Mouse (Mus musculus) brain, embryonic 14.5 days (tissue): ENCODE results near the gene Pitpnm2.

ENCODE experiments used
- CTCF ChIP-seq: fragments of 200-500 bp; IDR thresholded peaks from 2 replicates; pipeline ENCODE4 v1.5.1; 2012; ENCODE audit warnings: inconsistent platforms, mild to moderate bottlenecking, moderate library complexity, borderline replicate concordance; ENCODE audit not compliant: insufficient read depth, insufficient read length; ENCODE audit errors: extremely low read depth
- POLR2A ChIP-seq: fragments of 200-500 bp; IDR thresholded peaks from 2 replicates; pipeline ENCODE4 v1.6.1; 2012; ENCODE audit warnings: mild to moderate bottlenecking, inconsistent platforms, borderline replicate concordance; ENCODE audit not compliant: poor library complexity, insufficient read depth, insufficient read length, severe bottlenecking; ENCODE audit errors: extremely low read depth

- TF ChIP-seq CTCF = no peak
- TF ChIP-seq POLR2A = no peak
Measured at GRCm38 (mm10) chr5:124079880-124080279, 169.7 kb downstream of the Pitpnm2 start.
